Mouse (Mus musculus): Measurements from ENCODE around the gene Auts2. TPM values are rescaled to one million over a fixed set of nuclear protein-coding genes. Genes with fewer than 3 reads are reported as not detected.

Gene Auts2
- polyA plus RNA-seq, 1 experiment = 39.0 TPM

DNA sequence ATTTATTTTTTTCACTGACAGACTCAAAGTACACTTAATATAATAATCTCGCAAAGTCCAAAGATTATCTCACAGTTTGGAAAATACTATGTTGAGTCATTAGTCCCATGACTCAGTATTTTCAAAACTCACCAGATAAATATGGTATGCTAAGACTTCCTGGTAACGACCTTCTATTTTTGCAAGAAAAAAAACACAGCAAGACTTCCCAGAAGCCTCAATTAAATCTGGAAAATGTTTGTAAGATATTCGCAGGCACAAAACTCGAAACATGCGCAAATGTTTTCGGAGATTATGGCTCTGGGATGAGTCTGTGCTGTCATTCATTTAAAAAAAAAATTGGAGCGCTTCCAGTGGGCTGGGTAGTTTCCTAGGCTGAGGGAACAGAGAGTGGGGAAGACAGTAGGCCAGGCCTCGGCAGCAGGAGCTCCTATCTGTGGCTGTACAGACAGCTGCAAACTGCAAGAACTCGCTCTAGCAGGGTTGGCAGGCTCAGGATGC lies 728.6 kb downstream of the Auts2 start:
- no peak for DNase-seq
- H3K4me1 ChIP-seq (ENCODE audit: control insufficient read depth, insufficient read depth, low read length) = peaks cover 9% of the 10 kb centered on the region; the same call in 1 of the 2 replicates
- H3K4me3 ChIP-seq (replicated peaks; ENCODE audit: insufficient read depth, low read depth, low read length) = no peak overlapping the region
- no peaks in the 10 kb centered on the region for H3K27me3 ChIP-seq (ENCODE audit: control insufficient read depth, insufficient read depth, low read length)
- WGBS = 89% methylated on average over 9 of the region's 9 CpGs
- no peak for TF ChIP-seq POLR2A (IDR thresholded peaks at IDR 0.05; ENCODE audit: borderline replicate concordance, insufficient read depth, low read length)
- no peak overlapping the region for H3K27ac ChIP-seq (ENCODE audit: insufficient read depth, low read length)

DNA sequence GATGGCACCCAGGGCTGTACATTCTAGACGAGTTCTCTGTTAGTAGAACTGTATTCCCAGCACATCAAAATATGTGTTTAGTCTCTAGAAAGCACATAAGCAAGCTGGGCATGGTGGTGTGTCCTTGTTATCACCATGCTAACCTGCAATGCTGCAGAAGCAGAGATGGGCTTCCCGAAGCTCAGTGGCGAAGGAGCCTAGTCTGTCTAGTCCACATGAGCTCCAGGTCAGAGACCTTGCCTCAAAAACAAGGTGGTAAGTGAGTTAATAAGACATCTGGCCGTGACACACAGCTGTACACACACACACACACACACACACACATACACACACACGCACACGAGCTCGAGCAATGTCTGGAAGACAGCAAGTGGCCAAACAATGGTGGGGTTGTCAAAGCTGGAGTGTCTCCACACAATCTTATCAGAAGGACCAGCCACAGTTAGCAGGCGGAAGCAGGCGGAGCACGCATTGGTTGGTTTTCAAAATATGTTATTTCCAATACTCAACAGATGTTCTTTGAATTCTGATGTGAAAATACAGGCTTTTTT lies 729.1 kb downstream of the Auts2 start:
- 94% methylated on average over 10 of the region's 10 CpGs for WGBS
- Histone ChIP-seq H3K27me3 (ENCODE audit: control insufficient read depth, insufficient read depth, low read length) (no peaks in the 10 kb centered on the region), H3K4me1 (ENCODE audit: control insufficient read depth, insufficient read depth, low read length) (peaks cover 5% of the 10 kb centered on the region; the same call in 1 of the 2 replicates), H3K27ac (ENCODE audit: insufficient read depth, low read length) (no peak overlapping the region), H3K4me3 (replicated peaks; ENCODE audit: insufficient read depth, low read depth, low read length) (no peak overlapping the region)
- DNase-seq = no peak
- TF ChIP-seq CTCF (IDR thresholded peaks at IDR 0.05; ENCODE audit: borderline replicate concordance, insufficient read depth, low read depth, low read length) = no peak
- no peak for TF ChIP-seq POLR2A (IDR thresholded peaks at IDR 0.05; ENCODE audit: borderline replicate concordance, insufficient read depth, low read length)

DNA sequence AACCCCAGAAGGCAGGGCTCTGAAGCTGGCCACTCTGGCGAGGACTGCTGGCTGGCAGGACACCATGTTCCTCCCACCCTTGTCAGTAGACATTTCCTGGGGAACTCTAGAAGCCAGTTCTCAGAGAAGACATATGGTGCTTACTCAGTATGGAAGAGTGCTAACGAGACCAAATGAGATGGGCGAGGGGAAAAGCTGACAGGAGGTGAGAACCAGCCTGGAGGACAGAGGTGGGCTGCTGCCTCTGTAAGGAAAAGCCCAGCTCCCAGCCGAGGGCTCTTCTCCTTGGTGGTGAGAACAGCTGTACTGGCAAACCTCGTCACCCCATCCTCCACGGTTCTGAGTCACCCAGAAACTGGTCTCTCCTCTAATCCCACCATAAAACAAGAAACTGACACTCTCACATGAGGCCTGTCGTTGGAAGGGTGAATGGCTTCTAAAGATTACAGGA lies 729.8 kb downstream of the Auts2 start:
- peak in 1 of 2 experiments; percentile 45 for DNase-seq
- no peaks in the 10 kb centered on the region for H3K27me3 ChIP-seq (ENCODE audit: control insufficient read depth, insufficient read depth, low read length)
- no peak for TF ChIP-seq POLR2A (IDR thresholded peaks at IDR 0.05; ENCODE audit: borderline replicate concordance, insufficient read depth, low read length)
- TF ChIP-seq CTCF (IDR thresholded peaks at IDR 0.05; ENCODE audit: borderline replicate concordance, insufficient read depth, low read depth, low read length) = no peak
- H3K4me1 ChIP-seq (ENCODE audit: control insufficient read depth, insufficient read depth, low read length) = 0 out of 2 replicates have a peak, but pooled peaks cover 2% of the 10 kb centered on the region
- H3K4me3 ChIP-seq (replicated peaks; ENCODE audit: insufficient read depth, low read depth, low read length) = no peak overlapping the region
- 61% methylated on average over 7 of the region's 7 CpGs for WGBS
- no peak overlapping the region for H3K27ac ChIP-seq (ENCODE audit: insufficient read depth, low read length)

DNA sequence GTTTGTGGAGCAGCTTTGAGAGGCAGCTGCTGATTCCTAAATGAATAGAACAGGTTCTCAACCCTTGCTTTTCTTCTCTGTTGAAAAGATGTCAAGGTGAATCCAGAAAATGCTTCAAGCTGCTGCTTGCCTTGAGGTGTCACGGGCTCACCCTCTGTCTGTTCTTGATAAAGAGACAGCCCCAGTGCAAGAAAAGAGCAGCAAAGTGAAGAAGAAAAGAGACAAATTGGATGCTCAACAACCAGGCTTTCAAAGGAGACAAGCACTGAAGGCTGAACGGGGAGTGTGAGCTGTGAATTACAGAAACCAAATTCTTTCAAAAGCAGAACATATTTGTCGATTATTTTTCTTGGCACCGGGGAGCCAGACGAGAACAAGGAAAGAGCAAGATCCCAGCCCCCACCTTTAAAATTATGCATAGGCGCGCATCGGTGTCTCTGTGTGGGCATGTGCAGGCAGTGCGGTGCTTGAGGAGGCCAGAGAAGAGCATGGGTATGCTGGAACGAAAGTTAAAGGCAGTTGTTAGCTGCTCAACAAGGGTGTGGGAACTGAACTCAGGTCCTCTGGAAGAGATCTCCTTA lies 730.6 kb downstream of the Auts2 start:
- TF ChIP-seq CTCF (IDR thresholded peaks at IDR 0.05; ENCODE audit: borderline replicate concordance, insufficient read depth, low read depth, low read length) (no peak), POLR2A (IDR thresholded peaks at IDR 0.05; ENCODE audit: borderline replicate concordance, insufficient read depth, low read length) (no peak)
- no peak overlapping the region for H3K27ac ChIP-seq (ENCODE audit: insufficient read depth, low read length)
- H3K4me1 ChIP-seq (ENCODE audit: control insufficient read depth, insufficient read depth, low read length) = 0 out of 2 replicates have a peak, but pooled peaks cover 2% of the 10 kb centered on the region
- DNase-seq = no peak
- no peaks in the 10 kb centered on the region for H3K27me3 ChIP-seq (ENCODE audit: control insufficient read depth, insufficient read depth, low read length)
- no peak overlapping the region for H3K4me3 ChIP-seq (replicated peaks; ENCODE audit: insufficient read depth, low read depth, low read length)
- WGBS = 90% methylated on average over 10 of the region's 10 CpGs

DNA sequence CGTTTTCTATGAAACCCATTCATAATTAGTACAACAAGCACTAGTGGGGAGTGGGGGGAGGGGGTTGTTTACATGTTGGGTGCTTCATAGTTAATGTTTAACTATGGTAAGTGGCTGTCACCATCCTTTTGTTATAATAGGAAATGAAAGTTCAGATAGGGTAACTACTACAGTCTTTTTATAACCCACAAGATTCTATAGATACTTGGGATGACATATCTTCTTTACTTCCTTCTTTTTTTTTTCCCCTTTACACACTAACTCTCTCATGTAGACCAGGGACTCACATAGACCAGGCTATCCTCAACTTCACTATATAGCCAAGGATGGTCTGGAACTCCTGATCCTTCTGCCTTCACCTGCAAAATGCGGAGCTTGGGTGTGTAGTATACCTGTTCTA lies 736.8 kb downstream of the Auts2 start:
- Histone ChIP-seq H3K27me3 (ENCODE audit: control insufficient read depth, insufficient read depth, low read length) (no peaks in the 10 kb centered on the region), H3K27ac (ENCODE audit: insufficient read depth, low read length) (no peak overlapping the region), H3K4me1 (ENCODE audit: control insufficient read depth, insufficient read depth, low read length) (no peaks in the 10 kb centered on the region), H3K4me3 (replicated peaks; ENCODE audit: insufficient read depth, low read depth, low read length) (no peak overlapping the region)
- WGBS = 99% methylated on average over 2 of the region's 2 CpGs
- no peak for DNase-seq
- TF ChIP-seq POLR2A (IDR thresholded peaks at IDR 0.05; ENCODE audit: borderline replicate concordance, insufficient read depth, low read length) = no peak
- TF ChIP-seq CTCF (IDR thresholded peaks at IDR 0.05; ENCODE audit: borderline replicate concordance, insufficient read depth, low read depth, low read length) = no peak

DNA sequence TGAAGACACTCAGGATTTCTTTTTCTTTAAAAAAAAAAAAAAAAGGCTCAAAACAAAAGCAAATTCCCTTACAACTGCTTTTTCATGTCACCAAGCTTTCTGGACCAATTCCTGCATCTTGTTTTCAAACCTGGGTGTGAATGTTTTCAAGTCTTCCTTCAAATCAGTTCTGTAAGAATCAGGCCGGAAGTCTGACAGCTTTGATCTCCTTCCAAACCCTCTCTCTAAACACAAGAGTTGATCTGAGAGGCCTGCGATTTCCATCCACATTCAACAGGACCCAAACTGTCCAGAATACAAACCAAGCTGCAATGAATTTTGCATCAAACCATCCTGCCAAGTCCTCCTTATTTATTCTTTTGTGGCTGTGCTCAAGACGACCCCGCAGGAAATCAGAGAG lies 737.9 kb downstream of the Auts2 start:
- no peaks in the 10 kb centered on the region for H3K4me1 ChIP-seq (ENCODE audit: control insufficient read depth, insufficient read depth, low read length)
- no peak overlapping the region for H3K27ac ChIP-seq (ENCODE audit: insufficient read depth, low read length)
- no peak for DNase-seq
- TF ChIP-seq POLR2A (IDR thresholded peaks at IDR 0.05; ENCODE audit: borderline replicate concordance, insufficient read depth, low read length) (no peak), CTCF (IDR thresholded peaks at IDR 0.05; ENCODE audit: borderline replicate concordance, insufficient read depth, low read depth, low read length) (no peak)
- no peaks in the 10 kb centered on the region for H3K27me3 ChIP-seq (ENCODE audit: control insufficient read depth, insufficient read depth, low read length)
- WGBS = 87% methylated on average over 4 of the region's 4 CpGs
- H3K4me3 ChIP-seq (replicated peaks; ENCODE audit: insufficient read depth, low read depth, low read length) = no peak overlapping the region

DNA sequence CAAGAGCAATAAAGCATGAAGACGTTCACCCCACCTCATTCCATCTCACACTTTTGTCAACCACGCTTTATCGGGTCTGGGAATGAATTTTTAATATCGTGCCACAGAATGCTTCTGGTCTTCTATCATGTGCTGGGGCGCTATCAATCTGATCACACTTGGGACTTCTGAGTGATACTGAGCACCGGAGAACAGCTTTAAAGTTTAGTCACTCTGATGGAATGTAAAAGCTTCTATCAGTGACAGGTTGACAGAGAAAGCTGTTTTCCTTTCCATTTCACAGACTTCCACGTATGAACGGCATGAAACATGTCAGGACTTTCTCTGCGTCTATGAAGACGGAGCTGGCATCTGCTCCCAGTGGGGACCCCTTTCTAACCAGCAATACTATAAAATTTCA lies 739.5 kb downstream of the Auts2 start:
- Histone ChIP-seq H3K27ac (ENCODE audit: insufficient read depth, low read length) (no peak overlapping the region), H3K27me3 (ENCODE audit: control insufficient read depth, insufficient read depth, low read length) (no peaks in the 10 kb centered on the region), H3K4me1 (ENCODE audit: control insufficient read depth, insufficient read depth, low read length) (no peaks in the 10 kb centered on the region), H3K4me3 (replicated peaks; ENCODE audit: insufficient read depth, low read depth, low read length) (no peak overlapping the region)
- DNase-seq = no peak
- WGBS = 96% methylated on average over 10 of the region's 10 CpGs
- TF ChIP-seq CTCF (IDR thresholded peaks at IDR 0.05; ENCODE audit: borderline replicate concordance, insufficient read depth, low read depth, low read length) (no peak), POLR2A (IDR thresholded peaks at IDR 0.05; ENCODE audit: borderline replicate concordance, insufficient read depth, low read length) (no peak)

DNA sequence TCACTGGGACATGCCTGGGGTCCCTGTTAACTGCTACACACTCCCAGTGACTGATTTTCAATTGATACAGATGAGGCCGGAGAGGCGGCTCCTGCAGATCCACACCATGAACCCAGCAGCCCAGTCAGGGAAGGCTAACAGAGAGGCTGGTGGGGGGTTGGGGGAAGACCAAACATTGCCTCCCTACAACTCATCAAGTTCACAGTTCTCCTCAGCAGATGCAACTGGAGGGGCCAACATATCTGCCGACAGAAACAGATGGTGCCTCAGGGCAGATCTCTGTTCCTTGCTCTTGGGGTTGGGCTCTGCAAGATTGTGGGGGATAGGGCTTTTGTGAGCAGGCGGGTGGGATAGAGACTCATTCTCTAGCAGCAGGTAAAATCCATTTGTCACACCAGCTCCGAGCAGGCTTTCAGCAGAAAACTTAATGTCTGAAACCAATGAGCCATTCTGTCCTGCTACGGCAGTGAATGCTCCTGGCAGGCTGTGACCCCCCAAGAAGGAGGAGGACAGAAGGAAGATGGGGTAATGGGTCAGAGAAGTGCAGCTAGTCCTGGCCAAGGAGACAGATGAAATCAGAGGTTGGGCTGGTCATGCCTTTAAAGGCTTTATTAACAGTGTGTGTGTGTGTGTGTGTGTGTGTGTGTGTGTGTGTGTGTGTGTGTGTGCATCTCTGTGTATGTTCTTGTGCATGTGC lies 740.7 kb downstream of the Auts2 start:
- no peaks in the 10 kb centered on the region for H3K4me1 ChIP-seq (ENCODE audit: control insufficient read depth, insufficient read depth, low read length)
- H3K27me3 ChIP-seq (ENCODE audit: control insufficient read depth, insufficient read depth, low read length) = no peaks in the 10 kb centered on the region
- TF ChIP-seq CTCF (IDR thresholded peaks at IDR 0.05; ENCODE audit: borderline replicate concordance, insufficient read depth, low read depth, low read length) (no peak), POLR2A (IDR thresholded peaks at IDR 0.05; ENCODE audit: borderline replicate concordance, insufficient read depth, low read length) (no peak)
- WGBS = 74% methylated on average over 6 of the region's 6 CpGs
- H3K4me3 ChIP-seq (replicated peaks; ENCODE audit: insufficient read depth, low read depth, low read length) = no peak overlapping the region
- DNase-seq = no peak
- H3K27ac ChIP-seq (ENCODE audit: insufficient read depth, low read length) = no peak overlapping the region

All from cerebellum, adult 2 months (tissue).